Mouse (Mus musculus): ENCODE data around the gene Uhrf1bp1l. TPM values are rescaled to one million over a fixed set of nuclear protein-coding genes. Genes with fewer than 3 reads are reported as not detected.
A peak's percentile ranks its signal among the peaks of the same experiment; 100 is the strongest.

The Uhrf1bp1l gene
- total RNA-seq, 2 experiments from 2014 or later: 75.0 to 78.5 TPM

DNA sequence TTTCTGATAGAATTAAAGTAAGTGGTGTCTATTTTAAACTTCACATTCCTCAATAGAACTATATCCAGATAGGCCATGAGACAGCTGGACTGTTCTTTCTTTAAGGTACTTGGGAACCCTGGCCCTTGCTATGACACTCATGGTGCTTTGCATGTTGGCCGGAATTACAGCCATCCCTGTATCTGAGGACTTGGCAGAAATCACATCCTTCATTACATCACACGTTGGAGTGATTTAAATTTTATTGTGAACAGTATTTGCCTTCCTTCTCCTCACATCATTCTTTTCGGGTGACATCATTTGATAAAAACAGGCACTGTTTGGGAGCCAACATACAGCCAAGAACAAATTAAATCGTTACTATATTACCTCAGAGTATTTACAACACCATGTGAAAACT, 74.4 kb downstream of the Uhrf1bp1l start:
- intact Hi-C loops (cut with DNase I): no loop called here
- no peak for DNase-seq (ENCODE audit: extremely low spot score in 1 of 2, low spot score in 2 of 2)

DNA sequence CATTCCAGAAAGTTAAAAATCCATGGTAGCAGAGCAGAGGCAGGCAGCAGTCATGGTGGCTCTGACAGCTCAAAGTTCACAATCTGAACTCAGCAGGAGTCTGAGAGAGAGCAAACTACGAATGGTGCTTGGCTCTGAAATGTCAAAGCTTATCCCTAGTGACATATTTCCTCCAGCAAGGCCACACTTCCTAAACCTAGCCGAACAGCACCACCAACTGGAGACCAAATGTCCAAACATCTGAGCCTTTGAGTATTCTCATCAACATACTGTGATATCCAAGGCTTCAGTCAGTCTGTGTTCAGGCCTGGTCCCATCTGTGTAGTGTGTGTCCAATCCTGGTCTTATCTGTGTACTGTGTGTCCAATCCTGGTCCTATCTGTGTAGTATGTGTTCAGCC, 79.1 kb downstream of the Uhrf1bp1l start:
- intact Hi-C loops (cut with DNase I): no loop called here
- DNase-seq (ENCODE audit: extremely low spot score in 1 of 2, low spot score in 2 of 2): no peak

DNA sequence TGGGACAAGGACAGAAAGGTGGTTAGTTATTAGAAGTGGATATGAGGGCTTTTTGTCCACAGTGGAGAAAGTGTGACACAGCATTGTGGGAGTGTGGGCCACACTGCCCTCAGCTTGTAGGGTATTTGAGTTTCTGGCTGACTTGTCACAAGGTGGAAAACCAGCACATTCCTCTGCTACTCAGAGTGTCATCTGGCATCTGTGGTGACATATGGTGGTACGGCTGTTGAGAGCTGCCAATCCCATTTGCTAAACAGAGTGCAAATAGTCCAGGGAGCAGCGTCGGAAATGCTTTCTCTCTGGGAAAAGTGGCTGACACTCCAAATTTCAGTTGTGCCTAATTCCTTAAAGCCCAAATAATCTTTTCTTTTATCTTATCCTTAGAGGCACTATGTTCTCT, 82.1 kb downstream of the Uhrf1bp1l start:
- intact Hi-C loops (cut with DNase I): no loop called here

DNA sequence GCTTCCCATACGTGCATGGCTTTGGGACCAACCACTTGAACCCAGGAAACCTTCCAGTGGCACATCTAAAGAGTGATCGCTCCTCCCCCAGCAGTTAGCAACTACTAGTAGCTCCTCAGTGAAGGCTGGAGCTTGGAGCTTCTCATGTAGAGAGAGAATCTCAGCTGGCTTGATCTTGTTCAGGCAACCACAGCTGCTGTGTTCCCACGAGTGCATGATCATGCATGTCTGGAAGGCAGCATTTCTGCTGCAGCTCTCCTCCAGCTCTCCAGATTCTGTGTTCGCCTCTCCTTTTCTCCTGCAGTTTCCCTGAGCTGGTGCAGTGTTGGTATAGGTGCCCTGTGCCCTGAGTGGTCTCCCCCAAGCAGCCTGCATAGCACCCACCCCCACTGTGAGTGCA, 87.5 kb downstream of the Uhrf1bp1l start:
- no peak for DNase-seq (ENCODE audit: extremely low spot score in 1 of 2, low spot score in 2 of 2)
- intact Hi-C loops (cut with DNase I): no loop called here

More for the DNA sequence above, 82.1 kb downstream of the Uhrf1bp1l start:
- DNase-seq (ENCODE audit: extremely low spot score in 1 of 2, low spot score in 2 of 2): no peak

DNA sequence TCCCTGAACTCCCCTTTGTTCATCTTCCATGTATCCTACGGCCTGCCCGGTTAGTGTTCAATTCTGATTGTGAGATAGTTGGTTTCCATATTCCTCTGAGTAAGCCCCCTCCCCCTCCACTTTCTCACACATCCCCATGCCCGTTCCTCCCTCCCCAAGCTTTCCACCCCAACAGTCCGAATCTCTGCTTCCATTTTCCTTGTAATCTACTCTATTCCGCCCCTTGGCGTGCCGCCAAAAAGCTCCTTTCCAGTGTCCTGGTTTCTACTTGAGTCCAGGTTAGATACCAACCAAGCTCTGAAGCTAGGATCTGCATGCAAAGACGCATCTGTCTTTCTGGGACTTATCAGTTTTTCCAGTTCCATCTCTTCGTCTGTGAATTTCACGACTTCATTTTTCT, 88.4 kb downstream of the Uhrf1bp1l start:
- intact Hi-C loops (cut with DNase I): no loop called here
- DNase-seq (ENCODE audit: extremely low spot score in 1 of 2, low spot score in 2 of 2): peak in 1 of 2 experiments; percentile 51

GRCm38 (mm10) chr10:89837476-89837875, 92.7 kb downstream of the Uhrf1bp1l start:
- intact Hi-C loops (cut with DNase I): no loop called here
- DNase-seq (ENCODE audit: extremely low spot score in 1 of 2, low spot score in 2 of 2): no peak

GRCm38 (mm10) chr10:89838834-89839233, 94.0 kb downstream of the Uhrf1bp1l start:
- DNase-seq (ENCODE audit: extremely low spot score in 1 of 2, low spot score in 2 of 2): no peak
- intact Hi-C loops (cut with DNase I): no loop called here

DNA sequence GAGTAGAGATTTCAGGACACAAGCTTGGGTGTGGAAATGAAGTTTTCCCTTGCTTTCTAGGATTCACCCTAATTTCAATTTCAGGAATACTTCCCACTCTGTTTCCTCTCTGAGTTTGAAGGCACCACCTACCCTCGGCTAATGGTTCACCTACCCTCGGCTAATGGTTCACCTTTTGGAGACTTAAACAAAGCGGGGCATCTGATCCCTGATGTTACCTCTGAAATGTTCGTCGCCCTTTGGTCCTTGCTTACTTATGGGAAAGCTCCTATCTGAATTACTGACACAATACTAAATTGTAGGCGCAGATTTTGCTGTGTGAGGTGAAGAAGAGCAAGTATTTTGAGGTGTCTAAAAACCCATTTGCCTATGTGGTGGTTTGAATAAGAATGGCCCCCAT, 106.2 kb downstream of the Uhrf1bp1l start:
- no peak for DNase-seq (ENCODE audit: extremely low spot score in 1 of 2, low spot score in 2 of 2)
- intact Hi-C loops (cut with DNase I): no loop called here

GRCm38 (mm10) chr10:89855251-89855875, 110.6 kb downstream of the Uhrf1bp1l start:
- intact Hi-C loops (cut with DNase I): no loop called here
- peak in 1 of 2 experiments; percentile 55 for DNase-seq (ENCODE audit: extremely low spot score in 1 of 2, low spot score in 2 of 2)

- intact Hi-C loops (cut with DNase I): no loop called here
- peak in 1 of 2 experiments; percentile 38 for DNase-seq (ENCODE audit: extremely low spot score in 1 of 2, low spot score in 2 of 2)
These were observed 111.5 kb downstream of the Uhrf1bp1l start for GRCm38 (mm10) chr10:89856286-89856685.

DNA sequence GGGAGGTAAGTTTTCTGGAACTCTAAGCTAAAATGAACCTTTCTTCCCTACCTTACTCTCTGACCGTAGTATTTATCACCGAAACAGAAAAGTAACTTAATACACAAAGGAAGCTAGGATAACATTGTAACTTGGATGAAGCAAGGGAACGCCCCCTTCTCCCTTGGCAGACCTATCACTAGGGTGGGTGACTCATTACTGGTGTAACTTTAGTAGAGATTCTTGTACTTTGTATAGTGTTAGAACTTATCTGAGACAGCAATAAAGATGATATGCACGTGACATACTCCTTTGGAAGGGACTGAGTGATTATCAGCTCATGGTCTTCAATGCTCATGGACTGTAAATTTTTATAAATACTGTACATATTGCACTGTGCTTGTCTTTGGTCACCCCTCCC, 123.4 kb downstream of the Uhrf1bp1l start:
- intact Hi-C loops (cut with DNase I): no loop called here
- DNase-seq (ENCODE audit: extremely low spot score in 1 of 2, low spot score in 2 of 2): no peak

DNA sequence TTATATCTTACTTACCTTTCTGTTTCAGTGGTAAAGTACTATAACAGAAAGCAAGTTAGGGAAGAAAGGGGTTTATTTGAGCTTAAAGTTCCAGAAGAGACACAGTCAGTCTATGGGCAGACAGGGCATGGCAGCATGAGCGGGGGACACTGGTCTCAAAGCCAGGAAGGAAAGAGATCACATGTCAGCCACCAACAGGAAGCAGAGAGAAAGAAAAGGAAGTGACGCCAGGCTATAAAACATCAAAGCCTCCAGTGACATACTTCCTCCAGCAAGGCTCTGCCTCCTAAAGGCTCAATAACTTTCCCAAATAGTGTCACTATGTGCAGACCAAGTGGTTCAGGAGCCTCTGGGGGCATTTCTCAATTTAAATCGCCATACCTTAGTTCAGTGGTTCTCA, 124.0 kb downstream of the Uhrf1bp1l start:
- intact Hi-C loops (cut with DNase I): no loop called here
- no peak for DNase-seq (ENCODE audit: extremely low spot score in 1 of 2, low spot score in 2 of 2)

Other genes with a start within 250 kb of the Uhrf1bp1l start
- under 1 TPM; 0.17 to 0.34 TPM for gene Nr1h4, start 211.4 kb upstream of the Uhrf1bp1l start, total RNA-seq (2021)
- 1 to 10 TPM; 5.8 to 8.9 TPM for gene Slc17a8, start 123.7 kb upstream of the Uhrf1bp1l start, total RNA-seq (2021)
- 10 to 100 TPM; 30.2 to 32.5 TPM for gene Scyl2, start 58.7 kb upstream of the Uhrf1bp1l start, total RNA-seq (2021)
- gene Actr6, start 12.7 kb upstream of the Uhrf1bp1l start, total RNA-seq (2021): 10 to 100 TPM; 24.3 to 26.9 TPM
- gene Anks1b, start 128.5 kb downstream of the Uhrf1bp1l start, total RNA-seq (2021): 100 to 1,000 TPM; 366 TPM